Mouse (Mus musculus) cerebellum, postnatal 25 days (tissue): Measurements from ENCODE around the gene Gm10340.
A peak's percentile ranks its signal among the peaks of the same experiment; 100 is the strongest.
"Not testable (repeated sequence)": the region's sequence is repeated elsewhere in the genome, so short reads cannot be mapped to it uniquely, and the experiment has no call there.

ENCODE experiments used
- DNase-seq, 2 experiments: peaks; one replicate each; pipeline ENCODE4 v3.0.0; 2021; ENCODE audit warnings: mixed read lengths in 2 of 2

Gm10340 gene

GRCm38 (mm10) chr14:3133697-3134096 is at the start of gene Gm10340:
Gene Gm10340 (plus strand): TSS chr14:3133997.
- DNase-seq = not testable (repeated sequence)

- peak in 1 of 2 experiments; percentile 26 for DNase-seq
These were observed 17.7 kb upstream of the Gm10340 start for GRCm38 (mm10) chr14:3116051-3116450.

- not testable (repeated sequence) for DNase-seq
These were observed 54.2 kb downstream of the Gm10340 start, which contains the start of gene Gm5795 for GRCm38 (mm10) chr14:3187955-3188354. Gene Gm5795 (plus strand): TSS chr14:3188255.
